Mouse (Mus musculus) MEL (cell line): ENCODE measurements around the gene Hadha. TPM values are rescaled to one million over a fixed set of nuclear protein-coding genes. Genes with fewer than 3 reads are reported as not detected.
A peak's percentile ranks its signal among the peaks of the same experiment; 100 is the strongest.

Experiments used
- DNase-seq: peaks from one replicate; pipeline ENCODE4 v3.0.0; 2011; ENCODE audit warnings: low read depth, low spot score
- H3K27ac ChIP-seq: 2 replicates; pipeline ENCODE4 v1.5.1; 2012; ENCODE audit warnings: low read depth, mild to moderate bottlenecking, control low read depth, low read length, moderate library complexity; ENCODE audit not compliant: control insufficient read depth
- H3K27me3 ChIP-seq, 2 experiments: fragments of 150-350 bp in 1 of 2; sonication (generic) in 1 of 2; 2 replicates each; pipeline ENCODE4 v1.6.1; 2012; ENCODE audit warnings: low read length in 2 of 2, mild to moderate bottlenecking in 2 of 2, improper control_type of control experiment in 1 of 2, moderate library complexity in 1 of 2; ENCODE audit not compliant: insufficient read depth in 2 of 2, control insufficient read depth in 1 of 2
- H3K36me3 ChIP-seq, 2 experiments: 2 replicates each; pipeline ENCODE4 v1.6.1; 2012 to 2014; ENCODE audit warnings: low read length in 2 of 2, improper control_type of control experiment in 1 of 2, inconsistent platforms in 1 of 2, mild to moderate bottlenecking in 1 of 2; ENCODE audit not compliant: insufficient read depth in 2 of 2, control insufficient read depth in 1 of 2
- H3K4me1 ChIP-seq, 2 experiments: fragments of 150-350 bp in 1 of 2; sonication (generic) in 1 of 2; 2 replicates each; pipeline ENCODE4 v1.6.1; 2012; ENCODE audit warnings: low read length in 2 of 2, improper control_type of control experiment in 1 of 2, mild to moderate bottlenecking in 1 of 2; ENCODE audit not compliant: insufficient read depth in 2 of 2, control insufficient read depth in 1 of 2
- H3K4me3 ChIP-seq, 2 experiments: fragments of 150-350 bp in 1 of 2; sonication (generic) in 1 of 2; 2 replicates each; pipeline ENCODE4 v1.5.1; 2012; ENCODE audit warnings: low read depth in 2 of 2, low read length in 2 of 2, mild to moderate bottlenecking in 2 of 2, moderate library complexity in 2 of 2, control low read depth in 1 of 2, improper control_type of control experiment in 1 of 2; ENCODE audit not compliant: control insufficient read depth in 1 of 2, insufficient read depth in 1 of 2
- H3K79me2 ChIP-seq: 2 replicates; pipeline ENCODE4 v1.6.1; 2012; ENCODE audit warnings: mild to moderate bottlenecking, low read length, moderate library complexity; ENCODE audit not compliant: control insufficient read depth, poor library complexity, insufficient read depth
- H3K9ac ChIP-seq: 2 replicates; pipeline ENCODE4 v1.6.1; 2012; ENCODE audit warnings: low read depth, mild to moderate bottlenecking, control low read depth, low read length, moderate library complexity; ENCODE audit not compliant: control insufficient read depth, poor library complexity, severe bottlenecking
- H3K9me3 ChIP-seq: fragments of 150-350 bp; sonication (generic); replicated peaks from 2 replicates; pipeline ENCODE4 v1.6.1; 2012; ENCODE audit warnings: mild to moderate bottlenecking, low read length, improper control_type of control experiment, moderate library complexity; ENCODE audit not compliant: insufficient read depth
- CTCF ChIP-seq, 3 experiments: IDR thresholded peaks in 2 of 3; conservative IDR thresholded peaks in 1 of 3; 2 replicates each; pipeline ENCODE4 v1.5.1; 2011 to 2012; ENCODE audit warnings: low read length in 3 of 3, low read depth in 2 of 3, mild to moderate bottlenecking in 2 of 3, improper control_type of control experiment in 1 of 3, inconsistent platforms in 1 of 3, mixed read lengths in 1 of 3, moderate library complexity in 1 of 3; ENCODE audit not compliant: control insufficient read depth in 1 of 3, insufficient read depth in 1 of 3, poor library complexity in 1 of 3, severe bottlenecking in 1 of 3
- E2F4 ChIP-seq: IDR thresholded peaks from 2 replicates; pipeline ENCODE4 v1.6.1; 2011; ENCODE audit warnings: low read depth, low read length, improper control_type of control experiment, borderline replicate concordance
- ETS1 ChIP-seq: IDR thresholded peaks from 2 replicates; pipeline ENCODE4 v1.6.1; 2012; ENCODE audit warnings: low read depth, mild to moderate bottlenecking, inconsistent platforms, low read length, improper control_type of control experiment, moderate library complexity
- GATA1 ChIP-seq: IDR thresholded peaks from 2 replicates; pipeline ENCODE4 v1.6.1; 2011; ENCODE audit warnings: low read depth, low read length, improper control_type of control experiment
- HCFC1 ChIP-seq: IDR thresholded peaks from 2 replicates; pipeline ENCODE4 v1.6.1; 2012; ENCODE audit warnings: low read depth, mild to moderate bottlenecking, inconsistent platforms, low read length, improper control_type of control experiment, moderate library complexity
- MAFK ChIP-seq: IDR thresholded peaks from 2 replicates; pipeline ENCODE4 v1.6.1; 2011; ENCODE audit warnings: low read depth, mild to moderate bottlenecking, low read length, improper control_type of control experiment, borderline replicate concordance
- POLR2A ChIP-seq, 2 experiments: IDR thresholded peaks; 2 replicates each; pipeline ENCODE4 v1.6.1; 2011 to 2012; ENCODE audit warnings: low read length in 2 of 2, mild to moderate bottlenecking in 2 of 2, control low read depth in 1 of 2, improper control_type of control experiment in 1 of 2, low read depth in 1 of 2, moderate library complexity in 1 of 2; ENCODE audit not compliant: control insufficient read depth in 1 of 2, insufficient read depth in 1 of 2, poor library complexity in 1 of 2
- RAD21 ChIP-seq: IDR thresholded peaks from 2 replicates; pipeline ENCODE4 v1.6.1; 2011; ENCODE audit warnings: mild to moderate bottlenecking, low read depth, low read length, improper control_type of control experiment
- RCOR1 ChIP-seq: IDR thresholded peaks from 2 replicates; pipeline ENCODE4 v1.6.1; 2012; ENCODE audit warnings: low read depth, mild to moderate bottlenecking, inconsistent platforms, low read length, improper control_type of control experiment
- SIN3A ChIP-seq: IDR thresholded peaks from 2 replicates; pipeline ENCODE4 v1.6.1; 2012; ENCODE audit warnings: low read length, improper control_type of control experiment, inconsistent platforms
- SMC3 ChIP-seq: IDR thresholded peaks from 2 replicates; pipeline ENCODE4 v1.6.1; 2011; ENCODE audit warnings: low read depth, low read length, improper control_type of control experiment
- TAL1 ChIP-seq: IDR thresholded peaks from 2 replicates; pipeline ENCODE4 v1.6.1; 2012; ENCODE audit warnings: mild to moderate bottlenecking, inconsistent platforms, low read length, moderate library complexity, mixed read lengths
- TBP ChIP-seq: IDR thresholded peaks from 2 replicates; pipeline ENCODE4 v1.8.0; 2011; ENCODE audit warnings: low read depth, low read length, improper control_type of control experiment
- USF1 ChIP-seq: IDR thresholded peaks from 2 replicates; pipeline ENCODE4 v1.6.1; 2014; ENCODE audit warnings: low read depth, mild to moderate bottlenecking, inconsistent platforms, low read length, improper control_type of control experiment, moderate library complexity
- ZC3H11A ChIP-seq: IDR thresholded peaks from 2 replicates; pipeline ENCODE4 v1.6.1; 2012; ENCODE audit warnings: low read depth, mild to moderate bottlenecking, inconsistent platforms, low read length, improper control_type of control experiment
- ZMIZ1 ChIP-seq: IDR thresholded peaks from 2 replicates; pipeline ENCODE4 v1.6.1; 2012; ENCODE audit warnings: low read depth, mild to moderate bottlenecking, inconsistent platforms, low read length, improper control_type of control experiment, moderate library complexity
- ZNF384 ChIP-seq: IDR thresholded peaks from 2 replicates; pipeline ENCODE4 v1.6.1; 2012; ENCODE audit warnings: low read depth, mild to moderate bottlenecking, inconsistent platforms, low read length, improper control_type of control experiment
- polyA plus RNA-seq, 2 experiments: library from polyadenylated mRNA; stranded (reverse) in 1 of 2; unstranded in 1 of 2; fragments of >175 nt in 1 of 2; fragments of >200 nt in 1 of 2; gene quantifications; 2 replicates each; pipeline versions ENCODE4 v1.2.1 to v1.2.4; 2012; ENCODE audit warnings: low replicate concordance in 2 of 2, low read depth in 1 of 2; ENCODE audit not compliant: insufficient read length in 2 of 2, insufficient read depth in 1 of 2, missing spikeins in 1 of 2
- total RNA-seq: library from RNA; depleted of rRNA; stranded (reverse); fragments of 300-350 nt; gene quantifications from 2 replicates; pipeline ENCODE4 v1.2.3, GENCODE M21; 2012

Hadha gene
- total and polyA plus RNA-seq, 3 experiments: 107 to 271 (median 120) TPM

DNA sequence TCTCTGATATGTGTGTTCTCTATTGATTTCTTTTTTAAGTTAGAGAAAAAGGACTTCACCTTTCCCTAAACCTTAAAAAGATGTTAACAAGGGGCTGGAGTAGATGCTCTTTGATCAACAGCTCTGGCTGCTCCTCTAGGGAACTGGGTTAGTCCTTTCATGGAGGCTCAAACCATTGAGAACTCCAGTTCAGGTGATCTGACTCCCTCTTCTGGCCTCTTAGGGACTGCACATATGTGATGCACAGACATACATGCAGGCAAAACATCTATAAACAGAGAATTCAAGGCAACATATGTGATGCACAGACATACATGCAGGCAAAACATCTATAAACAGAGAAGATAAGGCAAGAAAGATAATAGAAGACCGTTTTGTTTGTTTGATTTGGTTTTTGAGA lies 37.5 kb upstream of the Hadha start:
- Histone ChIP-seq H3K9ac (no peak overlapping the region), H3K9me3 (no peaks in the 10 kb centered on the region), H3K4me1 (peaks cover 0 to 1% of the 10 kb centered on the region in 2 experiments; a peak in 1 of 4 replicates), H3K36me3 (peaks cover 0 to 1% of the 10 kb centered on the region in 2 experiments; a peak in 2 of 4 replicates), H3K79me2 (no peaks in the 10 kb centered on the region), H3K4me3 (no peak overlapping the region), H3K27me3 (no peaks in the 10 kb centered on the region), H3K27ac (no peak overlapping the region)
- TF ChIP-seq POLR2A (IDR thresholded peaks at IDR 0.05; ENCODE audit: control insufficient read depth in 1 of 2, insufficient read depth in 1 of 2, low read depth in 1 of 2, low read length in 2 of 2, poor library complexity in 1 of 2) (no peak), E2F4 (no peak), TBP (no peak), SIN3A (no peak), RAD21 (peak; percentile 31), MAFK (no peak), ZC3H11A (no peak), USF1 (no peak), ZNF384 (no peak), RCOR1 (no peak), TAL1 (no peak), SMC3 (peak; percentile 34), ZMIZ1 (no peak), HCFC1 (no peak), CTCF (IDR thresholded peaks at IDR 0.05 in 2 of 3, conservative IDR thresholded peaks at IDR 0.05 in 1 of 3; ENCODE audit: control insufficient read depth in 1 of 3, insufficient read depth in 1 of 3, low read depth in 2 of 3, low read length in 3 of 3, poor library complexity in 1 of 3, severe bottlenecking in 1 of 3) (peak in 2 of 3 experiments; percentile 8 to 42; a peak in 2 of 6 replicates), GATA1 (no peak), ETS1 (no peak)
- DNase-seq: peak; percentile 39

DNA sequence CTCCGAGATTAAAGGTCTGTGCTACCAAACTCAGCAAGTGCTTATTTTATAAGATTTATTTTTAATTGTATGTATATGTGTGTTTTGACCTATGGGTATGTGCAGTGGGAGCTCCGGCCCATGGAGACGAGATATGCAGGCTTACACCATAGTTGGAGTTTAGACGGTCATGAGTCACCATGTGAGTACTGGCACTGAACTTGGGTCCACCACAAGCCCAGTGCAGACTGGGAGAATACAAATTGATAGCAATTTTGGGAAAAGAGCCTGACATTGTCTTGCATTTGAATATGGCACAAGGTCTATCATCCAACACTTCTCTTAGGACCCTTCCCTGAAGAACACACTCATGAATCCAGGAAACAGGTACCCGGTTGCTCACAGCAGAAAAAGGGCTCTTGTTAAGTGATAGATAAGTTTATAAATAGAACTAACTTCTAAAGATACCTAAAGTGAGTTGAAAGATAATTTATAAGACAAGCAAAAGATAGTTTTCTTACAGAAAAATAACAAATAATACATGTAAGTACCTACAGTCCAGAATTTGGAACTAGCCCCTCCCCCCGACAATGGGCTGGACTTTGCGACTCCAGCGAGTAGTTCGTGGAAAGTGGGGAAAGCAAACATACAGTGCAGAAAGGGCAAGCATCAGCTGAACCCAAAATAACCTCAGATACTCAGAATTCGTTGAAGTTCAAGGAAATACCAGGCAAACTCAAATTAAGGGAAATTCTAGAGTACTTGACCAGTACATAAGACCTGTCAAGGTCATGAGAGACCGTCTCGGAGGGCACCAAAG lies 32.9 kb upstream of the Hadha start:
- Histone ChIP-seq H3K4me1 (no peaks in the 10 kb centered on the region), H3K27ac (no peak overlapping the region), H3K9me3 (no peaks in the 10 kb centered on the region), H3K27me3 (no peaks in the 10 kb centered on the region), H3K79me2 (no peaks in the 10 kb centered on the region), H3K36me3 (peaks cover 0 to 20% of the 10 kb centered on the region in 2 experiments; a peak in 2 of 4 replicates), H3K9ac (no peak overlapping the region), H3K4me3 (no peak overlapping the region)
- TF ChIP-seq SIN3A (no peak), ZMIZ1 (no peak), RAD21 (no peak), E2F4 (no peak)
- DNase-seq: no peak
